Comparison of ENCODE assay signal across 9 mouse cellular contexts in the genomic region with DNA sequence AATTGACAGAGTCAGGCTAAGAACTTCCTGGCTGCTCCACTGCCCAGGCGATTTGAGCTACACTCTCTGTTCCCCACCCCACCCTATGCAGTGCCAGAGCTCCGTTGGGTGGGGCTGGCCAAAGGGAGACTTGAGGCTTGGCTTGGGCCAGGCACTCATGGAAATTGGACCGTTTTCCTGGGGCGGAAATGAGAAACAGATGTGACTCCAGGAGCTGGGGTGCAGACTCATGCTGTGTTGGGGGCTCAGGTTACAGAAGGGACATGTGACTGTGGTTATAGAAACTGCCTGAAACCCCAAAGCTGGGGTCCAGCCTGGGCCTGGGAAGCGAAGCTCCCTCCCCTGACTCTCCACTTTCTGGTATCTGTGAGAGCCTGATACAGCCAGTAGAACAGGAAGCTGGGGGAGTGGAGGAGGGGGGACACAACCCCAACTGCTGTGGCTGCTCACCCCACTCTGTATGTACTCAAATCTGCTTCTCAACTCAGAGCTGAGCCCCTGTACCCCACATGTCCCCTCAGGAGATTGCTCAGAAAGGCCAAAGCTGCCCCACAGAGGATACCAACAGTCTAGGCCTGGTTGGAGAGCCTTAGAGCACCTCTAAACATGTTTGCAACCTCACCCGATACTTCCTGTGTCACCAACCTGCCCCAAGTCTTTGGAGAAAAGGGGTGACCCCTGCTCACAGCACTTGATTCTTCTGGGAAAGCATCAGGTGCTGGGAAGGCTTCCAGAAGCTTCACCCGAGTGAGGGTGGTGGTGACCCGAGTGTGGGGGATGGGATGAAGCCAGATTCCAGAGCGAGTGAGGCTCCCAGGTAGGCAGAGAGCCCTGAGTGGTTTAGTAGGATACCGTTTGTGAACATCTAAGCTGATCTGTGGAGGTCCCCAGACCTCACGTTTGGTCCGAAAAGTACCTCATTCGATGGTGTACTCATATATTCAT.
DNase-seq lines count a peak whose midpoint lies in the region; ATAC-seq and TF ChIP-seq lines count a peak whose summit lies in the region.
"Had no signal": no experiment of that assay in that cellular context is flagged by ENCODE, and none has a peak within 500 bp of the region (broad histone marks: within the 10 kb centered on the region; RNA-seq: fewer than 3 reads in every experiment).

No protein-coding gene starts in this region.

- H3K4me2 ChIP-seq in forebrain, embryonic 11.5 days (ENCODE audit: low read depth, low read length, severe bottlenecking): no peak overlapping the region
- no peak overlapping the region for H3K4me2 ChIP-seq in forebrain, embryonic 16.5 days (ENCODE audit: low read length)
- no peak overlapping the region for H3K4me2 ChIP-seq in heart, postnatal 0 days (ENCODE audit: low read depth, low read length)
- H3K4me2 ChIP-seq in limb, embryonic 11.5 days (ENCODE audit: low read depth, severe bottlenecking): peak overlapping the region; percentile 7; the same call in 1 of the 2 replicates
- H3K4me2 ChIP-seq in myocyte (ENCODE audit: low read depth): peak overlapping the region; percentile 73

- TF ChIP-seq CTCF in heart, postnatal 0 days (IDR thresholded peaks at IDR 0.05; ENCODE audit: low read depth): no peak

- peak; percentile 61 for DNase-seq in forebrain, embryonic 11.5 days (ENCODE audit: low spot score)
- peak; percentile 92 for DNase-seq in embryonic facial prominence, embryonic 10.5 days (ENCODE audit: low spot score)
- peak; percentile 60 for DNase-seq in heart, postnatal 0 days (ENCODE audit: low spot score)
- peak; percentile 90 for DNase-seq in limb, embryonic 11.5 days (ENCODE audit: low spot score)
- DNase-seq in retina, postnatal 1 day: no peak

- 0 out of 2 replicates have a peak, but pooled peaks cover 3% of the 10 kb centered on the region for H3K4me1 ChIP-seq in forebrain, embryonic 11.5 days (replicated peaks; ENCODE audit: control insufficient read depth, insufficient read depth, low read length)
- H3K4me1 ChIP-seq in forebrain, embryonic 16.5 days (replicated peaks; ENCODE audit: control insufficient read depth, insufficient read depth, low read length): peaks cover 8% of the 10 kb centered on the region
- peaks cover 64% of the 10 kb centered on the region for H3K4me1 ChIP-seq in embryonic facial prominence, embryonic 10.5 days
- peaks cover 32% of the 10 kb centered on the region for H3K4me1 ChIP-seq in heart, postnatal 0 days (ENCODE audit: control insufficient read depth, insufficient read depth)
- peaks cover 44% of the 10 kb centered on the region for H3K4me1 ChIP-seq in limb, embryonic 11.5 days (ENCODE audit: control insufficient read depth, insufficient read depth, low read length)

- no peaks in the 10 kb centered on the region for H3K9me3 ChIP-seq in forebrain, embryonic 11.5 days (ENCODE audit: control insufficient read depth, low read length)
- H3K9me3 ChIP-seq in forebrain, embryonic 16.5 days (ENCODE audit: control insufficient read depth, low read length): no peaks in the 10 kb centered on the region
- H3K9me3 ChIP-seq in embryonic facial prominence, embryonic 10.5 days: no peaks in the 10 kb centered on the region
- no peaks in the 10 kb centered on the region for H3K9me3 ChIP-seq in heart, postnatal 0 days (replicated peaks; ENCODE audit: control insufficient read depth, low read length)
- no peaks in the 10 kb centered on the region for H3K9me3 ChIP-seq in limb, embryonic 11.5 days (ENCODE audit: control insufficient read depth, low read length)

- H3K79me2 ChIP-seq in myocyte (ENCODE audit: control insufficient read depth, insufficient read depth): no peaks in the 10 kb centered on the region

- 71% methylated on average over 13 of the region's 13 CpGs for WGBS in forebrain, embryonic 11.5 days
- 76% methylated on average over 13 of the region's 13 CpGs for WGBS in forebrain, embryonic 16.5 days
- 51% methylated on average over 13 of the region's 13 CpGs for WGBS in embryonic facial prominence, embryonic 10.5 days
- 59% methylated on average over 13 of the region's 13 CpGs for WGBS in heart, postnatal 0 days
- 38% methylated on average over 13 of the region's 13 CpGs for WGBS in limb, embryonic 11.5 days

- no peak for ATAC-seq in forebrain, embryonic 11.5 days (replicated peaks; ENCODE audit: low FRiP score)
- ATAC-seq in forebrain, embryonic 16.5 days: no peak
- ATAC-seq in heart, postnatal 0 days (ENCODE audit: insufficient read depth, low read depth): peak; percentile 68
- peak; percentile 94 for ATAC-seq in limb, embryonic 11.5 days (ENCODE audit: insufficient number of reproducible peaks, low FRiP score, low TSS enrichment, low read depth)
- no peak for ATAC-seq in monocyte, adult 5-6 weeks (replicated peaks; ENCODE audit: insufficient number of reproducible peaks, low FRiP score, low TSS enrichment, poor library complexity, severe bottlenecking)

- no peaks in the 10 kb centered on the region for H3K36me3 ChIP-seq in forebrain, embryonic 11.5 days (ENCODE audit: control insufficient read depth, insufficient read depth, low read length)
- H3K36me3 ChIP-seq in forebrain, embryonic 16.5 days (ENCODE audit: control insufficient read depth, insufficient read depth): no peaks in the 10 kb centered on the region
- H3K36me3 ChIP-seq in embryonic facial prominence, embryonic 10.5 days (replicated peaks): no peaks in the 10 kb centered on the region
- H3K36me3 ChIP-seq in heart, postnatal 0 days (replicated peaks; ENCODE audit: control insufficient read depth, insufficient read depth, low read length): no peaks in the 10 kb centered on the region
- no peaks in the 10 kb centered on the region for H3K36me3 ChIP-seq in limb, embryonic 11.5 days (ENCODE audit: control insufficient read depth, insufficient read depth, low read length)
- no peaks in the 10 kb centered on the region for H3K36me3 ChIP-seq in myocyte (ENCODE audit: control insufficient read depth, insufficient read depth)

- TF ChIP-seq POLR2A in myocyte (IDR thresholded peaks at IDR 0.05; ENCODE audit: insufficient read length, low read depth): peak; percentile 37

- no peak overlapping the region for H3K4me3 ChIP-seq in forebrain, embryonic 11.5 days (ENCODE audit: low read depth, low read length)
- no peak overlapping the region for H3K4me3 ChIP-seq in forebrain, embryonic 16.5 days (replicated peaks; ENCODE audit: low read length)
- H3K4me3 ChIP-seq in embryonic facial prominence, embryonic 10.5 days: no peak overlapping the region
- no peak overlapping the region for H3K4me3 ChIP-seq in heart, postnatal 0 days (ENCODE audit: low read depth, low read length)
- no peak overlapping the region for H3K4me3 ChIP-seq in limb, embryonic 11.5 days (ENCODE audit: low read depth, low read length)
- H3K4me3 ChIP-seq in myocyte: no peak overlapping the region

- H3K27ac ChIP-seq in forebrain, embryonic 11.5 days (ENCODE audit: low read depth, low read length): no peak overlapping the region
- H3K27ac ChIP-seq in forebrain, embryonic 16.5 days (ENCODE audit: low read length): no peak overlapping the region
- peak overlapping the region; percentile 89 for H3K27ac ChIP-seq in embryonic facial prominence, embryonic 10.5 days (replicated peaks)
- peak overlapping the region; percentile 76 for H3K27ac ChIP-seq in heart, postnatal 0 days (ENCODE audit: low read depth)
- H3K27ac ChIP-seq in limb, embryonic 11.5 days (replicated peaks; ENCODE audit: low read depth, low read length): peak overlapping the region; percentile 96

- H3ac ChIP-seq in myocyte (ENCODE audit: control insufficient read depth, insufficient read length): no peak overlapping the region

- no peak for TF ChIP-seq EP300 in heart, postnatal 0 days (IDR thresholded peaks at IDR 0.05; ENCODE audit: low read depth)

- no peak overlapping the region for H3K9ac ChIP-seq in forebrain, embryonic 11.5 days (ENCODE audit: low read length)
- no peak overlapping the region for H3K9ac ChIP-seq in forebrain, embryonic 16.5 days (replicated peaks; ENCODE audit: low read depth, low read length)
- no peak overlapping the region; the same call in 1 of the 2 replicates for H3K9ac ChIP-seq in heart, postnatal 0 days (replicated peaks; ENCODE audit: low read depth, low read length)
- peak overlapping the region; percentile 1; the same call in 1 of the 2 replicates for H3K9ac ChIP-seq in limb, embryonic 11.5 days (ENCODE audit: low read length)

- H3K27me3 ChIP-seq in forebrain, embryonic 11.5 days (ENCODE audit: control insufficient read depth, insufficient read depth, low read length): no peaks in the 10 kb centered on the region
- H3K27me3 ChIP-seq in forebrain, embryonic 16.5 days (replicated peaks; ENCODE audit: control insufficient read depth, insufficient read depth, low read length): no peaks in the 10 kb centered on the region
- H3K27me3 ChIP-seq in embryonic facial prominence, embryonic 10.5 days (replicated peaks; ENCODE audit: low read depth, poor library complexity, severe bottlenecking): no peaks in the 10 kb centered on the region
- no peaks in the 10 kb centered on the region for H3K27me3 ChIP-seq in heart, postnatal 0 days (ENCODE audit: control insufficient read depth, insufficient read depth, low read length)
- H3K27me3 ChIP-seq in limb, embryonic 11.5 days (ENCODE audit: control insufficient read depth, insufficient read depth, low read length): no peaks in the 10 kb centered on the region
- H3K27me3 ChIP-seq in myocyte (ENCODE audit: control insufficient read depth, insufficient read depth, insufficient read length): no peaks in the 10 kb centered on the region
- H3K27me3 ChIP-seq: CH12.LX had no signal

TF ChIP-seq in myocyte, 11 proteins besides CTCF, POLR2A, EP300 and RAD21:
- TF ChIP-seq MYOG (IDR thresholded peaks at IDR 0.05; ENCODE audit: control insufficient read depth in 1 of 3, insufficient read depth in 1 of 3, insufficient read length in 2 of 3, low read depth in 2 of 3): peak in 1 of 3 experiments; percentile 71
- TF ChIP-seq SRF (IDR thresholded peaks at IDR 0.05; ENCODE audit: control insufficient read depth, insufficient read length, low read depth): no peak
- peak; percentile 95 for TF ChIP-seq USF1 (IDR thresholded peaks at IDR 0.05; ENCODE audit: low read depth)
- no peak for TF ChIP-seq POLR2AphosphoS2 (IDR thresholded peaks at IDR 0.05; ENCODE audit: insufficient read length, low read depth)
- peak; percentile 93 for TF ChIP-seq TCF12 (IDR thresholded peaks at IDR 0.05; ENCODE audit: insufficient read depth, poor library complexity, severe bottlenecking)
- peak in 2 of 3 experiments; percentile 43 to 72 for TF ChIP-seq MYOD1 (IDR thresholded peaks at IDR 0.05; ENCODE audit: control insufficient read depth in 1 of 3, insufficient read length in 2 of 3, low read depth in 2 of 3)
- no peak for TF ChIP-seq REST (IDR thresholded peaks at IDR 0.05; ENCODE audit: insufficient read depth, insufficient read length)

Comparison
In these comparisons a context has a peak if more than half of its experiments do, and no peak if none do; other contexts are left out.
1. ATAC-seq: peak in heart, postnatal 0 days (single experiment) and limb, embryonic 11.5 days (single experiment); none in forebrain, embryonic 11.5 days (single experiment), forebrain, embryonic 16.5 days (single experiment) and monocyte, adult 5-6 weeks (single experiment).
2. H3K27ac ChIP-seq: peak in embryonic facial prominence, embryonic 10.5 days (single experiment), heart, postnatal 0 days (single experiment) and limb, embryonic 11.5 days (single experiment); none in forebrain, embryonic 11.5 days (single experiment) and forebrain, embryonic 16.5 days (single experiment).
3. H3K4me2 ChIP-seq: peak in limb, embryonic 11.5 days (single experiment) and myocyte (single experiment); none in forebrain, embryonic 11.5 days (single experiment), forebrain, embryonic 16.5 days (single experiment) and heart, postnatal 0 days (single experiment).